Mouse (Mus musculus) forebrain, embryonic 11.5 days (tissue): Measurements from ENCODE around the gene Trib3. TPM values are rescaled to one million over a fixed set of nuclear protein-coding genes. Genes with fewer than 3 reads are reported as not detected.
A peak's percentile ranks its signal among the peaks of the same experiment; 100 is the strongest.

Experiments used
- ATAC-seq: fragments of 200-750 bp; cut with Nextera tagmentation; replicated peaks from 2 replicates; pipeline ENCODE4 v1.8.0; 2017; ENCODE audit warnings: moderate TSS enrichment; ENCODE audit not compliant: low FRiP score
- DNase-seq: peaks from one replicate; pipeline ENCODE4 v3.0.0-alpha.2; 2017; ENCODE audit warnings: low spot score
- H3K27ac ChIP-seq: fragments of 300-500 bp; sonication (generic); 2 replicates; pipeline ENCODE4 v1.5.1; 2014; ENCODE audit warnings: low read depth, low read length
- H3K27me3 ChIP-seq: fragments of 300-500 bp; sonication (generic); 2 replicates; pipeline ENCODE4 v1.6.1; 2014; ENCODE audit warnings: mild to moderate bottlenecking, low read length, mixed read lengths; ENCODE audit not compliant: control insufficient read depth, insufficient read depth
- H3K36me3 ChIP-seq: fragments of 300-500 bp; sonication (generic); 2 replicates; pipeline ENCODE4 v1.6.1; 2014; ENCODE audit warnings: mild to moderate bottlenecking, low read length, moderate library complexity, mixed read lengths; ENCODE audit not compliant: control insufficient read depth, insufficient read depth
- H3K4me1 ChIP-seq: fragments of 300-500 bp; sonication (generic); replicated peaks from 2 replicates; pipeline ENCODE4 v1.6.1; 2014; ENCODE audit warnings: low read length, mixed read lengths; ENCODE audit not compliant: control insufficient read depth, insufficient read depth
- H3K4me2 ChIP-seq: fragments of 300-500 bp; sonication (generic); 2 replicates; pipeline ENCODE4 v1.6.1; 2014; ENCODE audit warnings: low read depth, mild to moderate bottlenecking, low read length, moderate library complexity, mixed read lengths; ENCODE audit not compliant: severe bottlenecking
- H3K4me3 ChIP-seq: fragments of 300-500 bp; sonication (generic); 2 replicates; pipeline ENCODE4 v1.5.1; 2014; ENCODE audit warnings: low read depth, low read length
- H3K9ac ChIP-seq: fragments of 300-500 bp; sonication (generic); 2 replicates; pipeline ENCODE4 v1.6.1; 2014; ENCODE audit warnings: low read length
- H3K9me3 ChIP-seq: fragments of 300-500 bp; sonication (generic); 2 replicates; pipeline ENCODE4 v1.6.1; 2016; ENCODE audit warnings: low read length, mixed read lengths; ENCODE audit not compliant: control insufficient read depth
- WGBS: fragments of 180-500 bp; shearing (Covaris S2); extraction: QIAGEN DNeasy Blood & Tissue Kit; methylation state at CpG from one replicate; pipeline ENCODE4 v1.1.7; 2014; 5-methylcytosine and 5-hydroxymethylcytosine counted together
- polyA plus RNA-seq: library from polyadenylated mRNA; unstranded; fragments of >200 nt; fragmentation: Nextera tagmentation; extraction: Ambion mirVana; gene quantifications from 2 replicates; pipeline ENCODE4 v1.2.1, GENCODE M21; 2014

The Trib3 gene
- polyA plus RNA-seq = 1.3 and 2.1 TPM in 2 replicates

GRCm38 (mm10) chr2:152343329-152344213 lies at the start of gene Trib3:
Trib3 (minus strand) TSS chr2:152344032.
- peak; percentile 87 for ATAC-seq
- no peak within 1 kb of the TSS for H3K27ac ChIP-seq
- peak; percentile 89 for DNase-seq

GRCm38 (mm10) chr2:152393225-152394017 lies 49.6 kb upstream of the Trib3 start:
- H3K27ac ChIP-seq = no peak overlapping the region; the same call in 1 of the 2 replicates
- DNase-seq = peak; percentile 56

More at GRCm38 (mm10) chr2:152343329-152344213, at the start of gene Trib3:
- WGBS = under 1% methylated on average over 51 of the region's 52 CpGs
- 0 out of 2 replicates have a peak, but pooled peaks cover 6% of the 10 kb centered on the region for H3K4me1 ChIP-seq
- H3K27me3 ChIP-seq = no peaks in the 10 kb centered on the region; the same call in none of the 2 replicates
- peak within 1 kb of the TSS; percentile 61 for H3K9ac ChIP-seq
- H3K9me3 ChIP-seq = no peaks in the 10 kb centered on the region
- H3K36me3 ChIP-seq = no peaks in the 10 kb centered on the region
- H3K4me3 ChIP-seq = peak within 1 kb of the TSS; percentile 50
- H3K4me2 ChIP-seq = peak within 1 kb of the TSS; percentile 95

GRCm38 (mm10) chr2:152392786-152393185 lies 49.0 kb upstream of the Trib3 start:
- H3K27ac ChIP-seq = no peak overlapping the region
- 18% methylated on average over 3 of the region's 3 CpGs for WGBS
- no peak overlapping the region for H3K4me3 ChIP-seq
- H3K36me3 ChIP-seq = no peaks in the 10 kb centered on the region; the same call in 1 of the 2 replicates
- ATAC-seq = no peak
- peak; percentile 64 for DNase-seq
- no peak overlapping the region for H3K9ac ChIP-seq
- H3K9me3 ChIP-seq = no peaks in the 10 kb centered on the region
- H3K4me2 ChIP-seq = no peak overlapping the region
- H3K4me1 ChIP-seq = peaks cover 13% of the 10 kb centered on the region
- H3K27me3 ChIP-seq = no peaks in the 10 kb centered on the region

More at GRCm38 (mm10) chr2:152393225-152394017, 49.6 kb upstream of the Trib3 start:
- no peaks in the 10 kb centered on the region; the same call in 1 of the 2 replicates for H3K36me3 ChIP-seq
- 0 out of 2 replicates have a peak overlapping the region, but pooled peaks have one; percentile 16 for H3K9ac ChIP-seq
- no peaks in the 10 kb centered on the region for H3K9me3 ChIP-seq
- no peak for ATAC-seq
- H3K4me2 ChIP-seq = no peak overlapping the region
- no peaks in the 10 kb centered on the region for H3K27me3 ChIP-seq
- 55% methylated on average over 9 of the region's 9 CpGs for WGBS
- peaks cover 13% of the 10 kb centered on the region for H3K4me1 ChIP-seq
- H3K4me3 ChIP-seq = no peak overlapping the region

- no peak for ATAC-seq
- Histone ChIP-seq H3K27ac (no peak overlapping the region), H3K4me3 (no peak overlapping the region), H3K4me2 (no peak overlapping the region), H3K27me3 (no peaks in the 10 kb centered on the region), H3K9ac (no peak overlapping the region), H3K9me3 (no peaks in the 10 kb centered on the region), H3K4me1 (no peaks in the 10 kb centered on the region), H3K36me3 (no peaks in the 10 kb centered on the region)
- no peak for DNase-seq
- 88% methylated on average over 4 of the region's 4 CpGs for WGBS
Measured at GRCm38 (mm10) chr2:152384191-152384590, 40.4 kb upstream of the Trib3 start.

- no peaks in the 10 kb centered on the region for H3K27me3 ChIP-seq
- ATAC-seq = peak; percentile 75
- 2% methylated on average over 15 of the region's 16 CpGs for WGBS
Measured at GRCm38 (mm10) chr2:152376345-152376741, 32.5 kb upstream of the Trib3 start, which contains the start of gene Nrsn2. Nrsn2 (minus strand) TSS chr2:152376638.

GRCm38 (mm10) chr2:152375652-152376344 lies 32.0 kb upstream of the Trib3 start:
- Histone ChIP-seq H3K27ac (peak overlapping the region; percentile 63), H3K27me3 (no peaks in the 10 kb centered on the region), H3K4me1 (peaks cover 10% of the 10 kb centered on the region; the same call in 1 of the 2 replicates), H3K4me2 (peak overlapping the region; percentile 36), H3K36me3 (no peaks in the 10 kb centered on the region), H3K9me3 (no peaks in the 10 kb centered on the region), H3K9ac (peak overlapping the region; percentile 41), H3K4me3 (peak overlapping the region; percentile 11; the same call in 1 of the 2 replicates)
- ATAC-seq (peak; percentile 85), DNase-seq (peak; percentile 83)
- 3% methylated on average over 21 of the region's 21 CpGs for WGBS

More at GRCm38 (mm10) chr2:152376345-152376741, 32.5 kb upstream of the Trib3 start, which contains the start of gene Nrsn2:
- Histone ChIP-seq H3K4me1 (peaks cover 10% of the 10 kb centered on the region; the same call in 1 of the 2 replicates), H3K36me3 (no peaks in the 10 kb centered on the region), H3K9me3 (no peaks in the 10 kb centered on the region), H3K9ac (peak within 1 kb of the TSS; percentile 41), H3K4me3 (peak within 1 kb of the TSS; percentile 11; the same call in 1 of the 2 replicates), H3K4me2 (peak within 1 kb of the TSS; percentile 36), H3K27ac (peak within 1 kb of the TSS; percentile 63)
- peak; percentile 78 for DNase-seq

GRCm38 (mm10) chr2:152373547-152373946 lies 29.7 kb upstream of the Trib3 start:
- DNase-seq (no peak), ATAC-seq (no peak)
- H3K27me3 ChIP-seq = no peaks in the 10 kb centered on the region
- H3K4me1 ChIP-seq = peaks cover 10% of the 10 kb centered on the region; the same call in 1 of the 2 replicates
- H3K36me3 ChIP-seq = no peaks in the 10 kb centered on the region
- H3K4me2 ChIP-seq = no peak overlapping the region
- no peak overlapping the region for H3K4me3 ChIP-seq
- H3K9ac ChIP-seq = no peak overlapping the region
- no peaks in the 10 kb centered on the region for H3K9me3 ChIP-seq
- no peak overlapping the region for H3K27ac ChIP-seq
- 87% methylated on average over 9 of the region's 9 CpGs for WGBS
